Mouse (Mus musculus) yolk sac, embryonic 10.5 days (tissue): ENCODE results near the gene Chst5.

Experiments used
- DNase-seq: peaks from one replicate; pipeline ENCODE4 v3.0.0-alpha.2; 2017; ENCODE audit warnings: low spot score

Gene Chst5

DNA sequence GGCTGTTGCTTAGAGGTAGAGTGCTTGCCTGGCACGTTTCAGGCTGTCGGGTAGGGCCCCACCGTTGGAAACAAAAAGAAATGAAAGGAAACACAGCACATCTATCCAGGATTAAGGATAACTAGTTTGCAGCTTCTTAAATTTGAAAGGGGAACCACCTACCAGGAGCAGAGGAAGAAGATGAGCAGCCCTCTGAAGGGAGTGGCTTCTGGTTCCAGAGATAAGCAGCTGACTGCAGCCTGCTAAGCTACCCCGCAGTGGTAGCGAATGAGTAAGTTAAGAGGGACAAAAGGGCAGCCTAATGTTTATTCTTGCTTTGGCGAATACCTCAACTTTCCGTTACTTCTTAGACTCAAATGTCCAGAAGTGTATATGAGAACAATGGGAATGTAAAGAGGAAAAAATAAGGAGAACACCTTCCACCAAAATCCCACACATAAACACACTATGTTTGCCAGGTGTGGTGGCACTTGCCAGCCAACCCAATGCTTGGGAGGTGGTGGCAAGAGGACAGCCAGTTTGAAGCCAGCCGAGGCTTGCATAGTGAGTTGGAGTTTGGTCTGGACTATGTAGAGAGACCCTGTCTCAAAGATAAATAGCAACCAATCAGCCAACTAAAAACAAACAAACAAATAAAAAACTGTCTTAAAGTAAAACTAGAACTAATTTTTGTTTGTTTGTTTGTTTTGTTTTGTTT, 19.5 kb upstream of the Chst5 start:
- peak; percentile 43 for DNase-seq

DNA sequence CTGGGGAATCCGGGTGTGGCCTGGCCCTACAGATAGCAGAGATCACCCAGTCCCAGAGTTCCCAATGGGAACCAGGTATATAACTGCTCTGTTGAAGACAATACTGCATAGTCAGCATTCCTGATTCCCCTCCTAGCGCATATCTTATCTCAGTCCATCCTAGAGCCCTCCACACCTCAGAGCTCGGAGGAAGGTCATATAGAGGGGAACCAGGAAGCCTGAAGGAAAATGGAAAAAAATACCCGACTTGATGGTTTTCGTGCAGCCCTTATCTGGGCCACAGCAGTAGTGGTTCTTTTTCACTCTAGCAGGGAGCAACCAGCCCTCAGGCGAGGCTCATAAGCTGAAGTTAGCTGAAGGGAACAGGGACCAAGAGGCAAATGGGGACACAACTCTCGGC, 14.7 kb upstream of the Chst5 start:
- no peak for DNase-seq

DNA sequence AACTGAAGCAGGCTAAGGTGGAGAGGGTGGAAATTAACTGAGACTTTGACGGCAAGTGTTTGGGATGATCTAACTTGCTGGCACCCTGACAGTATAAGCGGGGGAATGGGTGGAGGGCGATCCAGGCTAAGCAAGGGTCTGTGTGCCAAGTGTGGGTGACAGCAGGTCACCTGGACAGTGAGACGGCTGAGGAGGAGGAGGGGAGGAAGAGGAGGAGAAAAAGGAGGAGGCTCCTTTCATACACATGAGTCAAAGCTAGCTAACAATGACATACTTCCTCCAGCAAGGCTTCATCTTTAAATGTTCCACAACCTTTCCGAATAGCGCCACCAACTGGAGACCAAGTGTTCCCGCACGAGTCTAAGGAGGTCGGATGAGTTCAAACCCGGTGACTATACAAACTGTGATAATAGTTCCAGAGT, 13.1 kb upstream of the Chst5 start:
- peak; percentile 50 for DNase-seq

DNA sequence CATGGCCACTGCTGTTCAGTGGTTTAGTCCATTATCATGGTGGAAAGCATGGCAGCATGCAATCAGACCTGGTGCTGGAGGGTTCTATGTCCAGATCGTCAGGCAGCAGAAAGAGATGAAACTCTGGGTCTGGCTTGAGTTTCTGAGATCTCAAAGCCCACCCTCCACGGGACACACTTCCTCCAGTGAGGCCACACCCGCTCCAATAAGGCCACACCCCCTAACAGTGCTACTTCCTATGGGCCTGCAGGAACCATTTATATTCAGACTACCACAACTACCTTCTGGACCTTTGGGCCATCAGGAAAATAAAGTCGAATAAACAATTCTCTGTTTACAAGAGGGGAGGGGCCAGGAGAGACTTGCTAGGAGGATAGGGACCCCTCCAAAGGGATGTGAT, 10.7 kb upstream of the Chst5 start:
- DNase-seq, result no peak

DNA sequence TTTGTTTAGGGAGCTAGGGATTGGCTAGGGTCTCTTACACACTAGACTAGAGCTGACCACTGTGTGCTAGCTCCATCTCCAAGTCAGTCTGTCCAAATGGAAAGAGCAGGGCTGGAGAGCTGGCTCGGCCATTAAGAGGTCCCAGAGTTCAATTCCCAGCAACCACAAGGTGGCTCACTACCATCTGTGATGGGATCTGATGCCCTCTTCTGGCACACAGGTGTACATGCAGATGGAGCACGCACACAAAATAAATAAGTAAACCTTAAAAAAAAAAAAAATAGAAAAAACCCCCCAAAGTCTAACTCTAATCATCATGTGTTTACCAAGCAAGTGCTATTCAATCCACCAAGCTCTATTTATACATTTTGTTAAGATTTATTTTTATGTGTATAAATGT, 9.4 kb upstream of the Chst5 start:
- DNase-seq, result no peak

DNA sequence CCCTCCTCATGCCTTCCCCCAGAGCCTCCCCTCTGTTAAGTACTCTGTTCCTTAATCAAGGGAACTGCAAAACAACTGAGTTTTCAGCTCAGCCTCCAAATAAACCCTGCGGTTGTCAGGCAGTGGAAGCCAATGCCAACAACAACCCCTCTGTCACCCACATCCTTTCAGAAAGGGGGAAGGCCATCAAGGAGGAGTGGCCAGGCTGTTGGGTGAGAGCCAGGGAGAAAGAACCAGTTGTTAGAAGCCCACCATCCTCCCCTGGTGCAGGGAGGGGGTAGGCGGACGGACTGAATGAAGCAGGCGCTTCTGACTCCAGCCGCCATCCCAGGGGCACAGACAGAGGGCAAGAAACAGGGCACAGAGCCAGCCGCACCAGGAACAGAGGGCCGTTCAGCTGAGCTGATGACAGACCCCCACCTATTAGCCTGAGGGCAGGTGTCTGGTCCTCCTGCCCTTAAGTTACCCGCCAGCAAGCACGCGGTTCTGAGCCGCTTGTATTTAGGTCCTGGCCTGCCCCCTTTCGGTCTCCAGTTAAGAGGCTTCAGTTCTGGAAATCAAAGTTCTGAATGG, 2.7 kb upstream of the Chst5 start:
- DNase-seq, result no peak

DNA sequence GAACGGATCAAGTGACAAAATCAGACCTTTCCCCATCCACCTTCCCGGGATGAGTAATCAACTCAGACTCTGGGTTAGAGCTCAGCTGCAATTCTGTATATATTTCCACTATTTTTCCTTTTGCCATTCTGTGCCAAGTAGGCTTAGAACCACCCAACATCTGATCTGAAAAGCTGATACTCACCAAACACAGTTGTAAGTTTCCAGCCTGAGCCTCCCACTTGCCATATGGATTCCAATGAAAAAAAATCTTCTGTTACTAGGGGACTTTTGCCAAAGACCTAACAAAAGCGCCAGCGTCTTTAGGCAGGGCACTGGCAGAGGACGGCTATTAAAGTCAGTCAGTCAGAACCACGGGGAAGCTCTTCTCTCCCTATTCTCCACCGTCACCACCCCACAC, 1.3 kb upstream of the Chst5 start:
- no peak for DNase-seq

DNA sequence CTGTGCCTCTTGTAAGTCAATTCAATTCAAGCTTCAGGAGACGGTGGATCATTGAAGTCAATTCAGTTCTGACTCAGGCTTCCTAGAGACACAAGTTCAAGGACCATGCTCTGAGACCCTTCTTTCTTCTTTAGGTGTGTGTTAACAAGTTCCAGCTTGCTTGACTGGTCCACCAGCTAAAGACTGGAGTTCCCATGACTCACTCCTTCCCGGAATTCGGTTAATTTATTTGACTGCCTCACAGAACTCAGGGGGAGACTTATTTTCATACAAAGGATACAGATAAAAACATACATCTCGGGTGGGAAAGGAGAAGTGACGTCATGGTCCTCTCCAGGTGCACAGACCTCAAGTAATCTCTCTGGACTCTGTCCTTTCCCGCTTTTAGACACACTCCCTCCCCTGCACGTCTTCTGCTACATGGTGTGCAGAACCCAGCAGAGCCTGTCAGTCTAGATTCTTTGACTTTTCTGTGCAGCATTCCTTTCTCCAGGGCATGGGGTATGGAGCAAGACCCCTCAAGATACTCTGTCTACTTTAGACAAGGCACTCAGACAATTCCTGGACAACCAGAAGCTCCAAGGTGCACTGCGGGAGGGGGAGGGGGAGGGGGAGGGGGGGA, 4.6 kb downstream of the Chst5 start:
- DNase-seq, result peak; percentile 58

DNA sequence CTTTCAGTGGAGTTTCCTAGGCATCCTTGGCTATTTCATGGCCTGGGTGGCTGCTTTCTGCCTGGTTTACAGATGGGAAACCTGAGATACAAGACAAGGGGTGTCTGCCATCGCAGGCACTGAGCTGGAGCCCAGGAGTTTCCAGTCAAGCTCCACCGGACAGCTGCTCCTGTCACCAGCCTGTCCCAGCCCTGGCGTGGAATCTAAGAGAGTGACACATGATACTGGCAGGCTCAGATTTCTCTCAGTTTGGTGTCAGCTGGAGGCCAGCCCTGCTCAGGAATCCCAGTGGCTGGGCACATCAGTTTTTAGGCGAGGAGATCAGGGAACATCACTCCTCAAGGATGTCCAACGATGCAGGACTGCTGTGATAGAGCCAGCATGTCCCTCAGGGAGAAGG, 8.2 kb downstream of the Chst5 start:
- DNase-seq, result no peak

DNA sequence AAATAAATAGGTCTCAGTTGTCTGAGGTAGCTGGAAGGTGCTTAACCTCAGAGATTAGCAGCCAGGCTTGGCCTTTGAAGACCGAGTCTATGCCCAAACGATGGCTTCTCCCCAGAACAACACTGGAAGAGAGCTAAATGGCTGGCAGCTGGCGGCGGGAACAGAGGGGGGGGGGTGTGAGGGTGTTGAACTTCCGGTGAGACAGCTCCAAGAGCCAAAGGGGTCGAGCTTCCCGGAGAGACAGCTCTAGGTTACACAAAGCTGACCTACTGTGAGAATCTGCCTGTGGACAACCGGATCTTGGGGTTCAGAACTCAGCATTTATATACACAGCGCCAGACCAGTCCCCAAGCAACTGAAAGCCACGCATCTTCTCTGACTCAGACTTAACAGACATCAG, 11.7 kb downstream of the Chst5 start:
- no peak for DNase-seq

DNA sequence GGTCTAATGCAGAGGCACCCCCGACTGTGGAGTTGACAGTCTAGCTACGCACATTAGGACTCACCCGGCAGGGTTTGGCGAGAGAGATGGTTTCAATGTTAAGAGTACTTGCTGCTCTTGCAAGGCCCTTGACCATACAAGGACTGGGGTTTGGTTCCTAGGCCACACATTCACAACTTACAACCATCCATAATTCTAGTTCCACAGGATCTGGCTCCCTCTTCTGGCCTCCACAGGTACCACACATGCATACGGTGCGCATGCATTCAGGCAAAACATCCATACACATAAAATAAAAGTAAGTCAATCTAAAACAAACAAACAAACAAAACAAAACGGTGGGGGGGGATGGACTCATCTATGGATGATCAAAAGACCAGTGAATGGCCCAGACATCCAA, 15.3 kb downstream of the Chst5 start:
- DNase-seq, result no peak

DNA sequence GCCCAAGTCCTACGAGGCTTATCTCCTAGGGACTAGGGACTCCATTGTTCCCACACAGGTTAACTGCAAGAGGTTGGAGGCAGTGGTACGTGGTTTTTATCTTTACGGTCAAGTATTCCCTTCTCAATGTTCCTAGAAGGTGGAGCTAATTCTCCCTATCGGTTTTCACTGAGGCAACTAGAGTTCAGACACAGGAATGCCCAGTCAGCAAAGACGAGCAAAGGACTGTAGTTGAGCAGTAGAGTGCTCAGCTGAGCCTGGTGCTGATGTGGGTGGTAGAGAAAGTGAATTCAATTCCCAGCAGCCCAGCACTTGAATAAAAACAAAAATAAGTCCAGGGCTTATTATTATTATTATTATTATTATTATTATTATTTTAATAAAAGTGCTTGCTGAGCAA, 17.6 kb downstream of the Chst5 start:
- no peak for DNase-seq

DNA sequence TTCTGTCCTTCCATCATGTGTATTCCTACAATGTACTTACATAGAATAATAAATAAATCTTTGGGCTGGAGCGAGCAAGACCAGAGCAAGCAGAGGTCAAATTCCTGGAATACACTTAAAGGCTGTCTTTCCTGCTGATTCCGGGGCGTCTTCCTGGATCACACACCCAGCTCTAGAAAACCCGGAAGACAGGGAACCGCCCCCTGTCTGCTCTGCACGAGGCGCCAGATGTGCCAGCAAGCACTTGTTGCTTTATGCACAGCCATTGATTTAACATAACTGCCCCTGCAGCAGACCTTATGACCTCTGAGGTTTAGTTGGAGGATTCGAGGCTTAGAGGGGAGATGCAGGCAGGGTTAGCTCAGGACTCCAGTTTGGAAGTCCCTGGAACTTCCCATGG, 18.3 kb downstream of the Chst5 start:
- DNase-seq, result peak; percentile 70

DNA sequence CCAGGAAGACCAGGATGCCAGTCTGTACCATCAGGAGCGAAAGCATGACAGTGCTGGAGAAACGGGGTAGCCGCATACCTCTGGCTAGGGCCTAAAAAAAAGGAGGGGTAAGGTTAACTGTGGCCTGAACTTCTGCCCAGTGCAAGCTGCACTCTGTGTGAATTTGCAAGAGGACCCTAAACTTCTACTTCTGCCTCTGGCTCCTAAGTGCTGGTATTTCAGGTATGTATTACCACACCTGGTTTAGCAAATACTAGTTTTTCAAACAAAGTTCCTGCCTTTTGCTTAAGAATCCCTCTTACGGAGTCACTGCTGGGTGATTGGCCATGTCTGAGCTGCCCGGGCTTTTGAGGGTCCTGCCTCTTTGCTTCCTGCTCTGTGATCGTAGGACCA, 19.3 kb downstream of the Chst5 start:
- no peak for DNase-seq

DNA sequence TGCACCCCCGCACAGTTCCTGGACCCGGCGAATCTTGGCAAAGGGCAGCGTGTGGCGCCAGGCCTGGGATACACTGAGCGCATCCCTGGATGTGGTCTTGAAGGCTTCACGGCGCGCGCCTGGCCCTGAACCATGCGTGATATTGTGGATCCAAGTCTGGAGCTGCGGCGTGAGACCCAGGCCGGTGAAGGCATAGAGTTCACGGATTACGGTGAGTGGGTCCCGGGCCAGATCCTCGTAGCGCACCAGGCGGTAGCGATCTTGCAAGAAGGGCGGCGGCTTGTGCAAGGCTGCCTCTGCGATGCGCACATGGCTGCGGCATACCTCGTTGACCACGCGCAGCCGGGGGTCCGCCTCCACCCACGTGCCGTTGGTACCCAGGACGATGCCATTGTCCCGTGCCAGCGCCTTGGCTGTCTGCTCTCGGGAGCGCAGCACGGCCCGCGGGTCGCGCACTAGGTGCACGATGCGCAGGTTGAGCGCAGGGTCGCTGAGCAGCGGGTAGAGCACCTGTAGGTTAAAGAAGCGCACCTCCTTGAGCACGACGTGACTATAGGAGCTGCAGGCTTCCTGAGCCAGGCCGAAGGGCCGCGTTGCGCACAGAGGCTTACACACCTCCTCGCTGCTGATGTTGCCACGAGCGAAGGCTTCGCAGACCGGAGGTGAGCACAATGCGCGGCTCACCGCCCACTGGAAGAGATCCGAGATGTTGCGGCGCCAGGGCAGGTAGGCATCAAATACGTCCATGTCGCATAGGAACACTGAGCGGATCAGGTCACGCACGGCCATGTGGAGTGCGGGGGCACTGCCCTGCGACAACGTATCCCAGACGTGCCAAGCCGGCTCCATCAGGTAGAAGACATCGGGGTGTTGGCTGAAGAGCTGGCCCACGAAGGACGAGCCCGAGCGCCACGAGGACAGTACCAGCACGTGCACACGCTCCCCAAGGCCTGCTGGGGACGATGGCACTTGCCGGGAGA, 20.0 kb downstream of the Chst5 start:
- DNase-seq, result no peak

DNA sequence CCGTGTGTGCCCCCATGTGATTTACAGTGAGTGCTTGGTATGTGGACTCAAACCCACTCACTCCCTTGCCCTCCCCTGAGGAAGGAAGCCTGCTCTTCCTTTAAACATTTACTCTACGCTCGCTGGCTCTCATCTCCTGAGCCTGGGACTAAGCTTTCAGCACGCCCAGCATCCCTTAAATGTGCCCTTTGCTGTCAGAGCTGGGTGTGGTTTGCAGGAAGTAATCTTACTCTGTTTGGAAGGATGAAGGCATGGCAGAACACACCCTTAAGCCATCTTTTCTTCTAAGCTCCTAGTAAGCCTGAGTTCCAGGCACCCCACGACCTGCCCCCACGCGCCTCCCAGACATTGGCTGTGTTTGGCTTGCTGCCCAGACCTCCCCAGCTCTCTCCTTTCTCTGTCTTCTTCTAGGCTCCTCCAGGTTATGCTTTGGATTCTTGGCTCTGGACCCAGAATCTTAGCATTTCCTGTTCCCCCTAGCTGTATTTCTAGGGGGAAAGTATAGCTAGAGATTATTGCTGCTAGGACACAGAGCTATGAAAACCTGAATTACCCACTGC, 22.1 kb downstream of the Chst5 start:
- DNase-seq, result no peak

DNA sequence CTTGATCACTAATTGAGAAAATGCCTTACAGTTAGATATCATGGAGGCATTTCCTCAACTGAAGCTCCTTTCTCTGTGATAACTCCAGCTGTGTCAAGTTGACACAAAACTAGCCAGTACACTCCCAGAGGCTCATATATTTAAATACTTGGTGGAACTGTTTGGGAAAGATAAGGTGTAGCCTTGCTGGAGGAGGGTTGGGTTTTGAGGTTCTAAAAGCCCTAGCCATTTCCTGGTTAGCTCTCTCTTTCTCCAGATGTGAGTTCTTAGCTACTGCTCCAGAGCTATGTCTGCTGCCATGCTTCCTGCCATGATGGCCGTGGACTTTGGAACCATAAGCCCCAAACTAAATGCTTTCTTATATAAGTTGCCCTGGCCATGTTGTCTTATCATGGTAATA, 22.8 kb downstream of the Chst5 start:
- no peak for DNase-seq

DNA sequence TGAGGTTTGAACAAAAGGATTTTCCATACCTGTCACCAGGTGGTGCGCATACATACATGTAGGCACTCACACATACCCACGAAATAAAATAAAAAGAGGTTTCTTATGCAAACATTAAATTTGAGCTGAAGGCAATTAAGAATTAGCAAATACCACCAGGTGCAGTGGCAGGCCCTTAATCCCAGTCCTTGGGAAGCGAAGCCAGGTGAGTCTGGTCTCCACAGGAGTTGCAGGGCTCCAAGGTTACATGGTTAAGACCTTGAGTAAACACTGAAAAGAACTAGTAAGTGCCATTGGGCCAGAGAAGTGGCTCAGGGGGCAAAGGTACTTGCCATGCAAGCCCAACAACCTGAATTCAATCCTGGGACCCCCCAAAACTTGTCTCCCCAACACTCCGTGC, 26.6 kb downstream of the Chst5 start:
- DNase-seq, result no peak

DNA sequence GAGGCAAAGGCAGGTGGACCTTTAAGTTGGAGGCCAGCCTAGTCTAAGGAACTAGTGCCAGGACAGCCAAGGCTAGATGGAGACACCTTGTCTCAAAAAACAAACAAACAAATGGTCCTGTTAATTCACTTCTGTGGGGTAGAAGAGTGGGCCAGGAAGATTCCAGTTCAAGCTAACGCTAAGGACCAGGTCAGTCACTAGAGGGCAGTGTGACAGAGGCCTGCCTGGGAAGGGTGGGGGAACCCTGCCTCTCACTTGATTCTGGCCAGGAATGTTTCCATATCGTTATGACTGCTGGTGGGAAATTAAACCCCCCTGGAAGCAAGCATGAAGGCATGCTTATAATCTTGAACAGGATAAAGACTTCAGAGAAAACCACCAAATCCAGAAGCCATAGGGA, 28.7 kb downstream of the Chst5 start:
- DNase-seq, result no peak

DNA sequence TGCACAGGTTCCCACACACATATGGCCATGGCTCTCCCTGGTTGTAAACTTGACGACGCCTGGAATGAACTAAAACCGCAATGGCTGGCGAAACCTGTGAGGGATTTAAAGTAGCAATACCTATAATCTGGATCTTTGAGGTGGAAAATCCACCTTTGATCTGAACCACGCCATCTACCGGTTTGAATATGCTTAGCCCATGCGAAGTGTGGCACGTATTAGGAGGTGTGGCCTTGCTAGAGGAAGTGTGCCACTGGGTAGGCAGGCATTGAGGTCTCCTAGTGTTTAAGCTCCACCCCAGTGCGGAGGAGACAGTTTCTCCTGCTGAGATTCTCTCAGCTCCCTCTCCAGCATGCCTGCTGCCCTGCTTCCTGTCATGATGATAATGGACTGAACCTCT, 32.5 kb downstream of the Chst5 start:
- DNase-seq, result no peak

DNA sequence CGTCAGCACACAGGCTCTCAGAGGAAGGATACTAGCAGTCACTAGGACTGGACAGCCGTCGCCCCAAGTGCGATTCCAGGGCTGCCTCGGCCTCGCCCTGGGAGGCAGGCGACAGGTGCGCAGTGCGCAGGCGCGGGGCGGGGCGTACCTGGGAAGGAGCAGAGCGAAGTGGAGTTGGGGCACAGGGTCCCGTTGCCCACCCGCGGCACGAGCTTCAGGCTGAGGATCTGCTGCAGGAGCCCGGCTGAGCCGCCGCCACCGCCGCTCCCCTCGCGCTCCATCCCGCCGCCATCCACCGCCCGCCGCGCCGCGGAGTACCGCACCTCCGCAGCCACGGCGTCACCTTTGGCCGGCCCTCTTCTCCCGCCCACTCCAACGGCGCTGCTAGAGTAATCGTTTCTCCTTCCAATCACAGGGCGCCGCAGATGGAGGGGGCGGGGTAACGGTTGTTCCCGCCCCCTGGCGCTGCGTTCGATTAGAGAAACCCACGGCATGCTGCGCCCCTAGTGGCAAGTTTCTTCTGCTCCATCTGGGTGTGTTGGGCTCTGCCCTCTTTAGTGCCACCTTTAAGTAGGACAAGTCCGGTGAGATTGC, 33.8 kb downstream of the Chst5 start, which contains the start of gene Tmem170:
Gene Tmem170, minus strand, starts transcription at position 396 of the 594 bp plus-strand sequence.
- DNase-seq, result peak; percentile 97

DNA sequence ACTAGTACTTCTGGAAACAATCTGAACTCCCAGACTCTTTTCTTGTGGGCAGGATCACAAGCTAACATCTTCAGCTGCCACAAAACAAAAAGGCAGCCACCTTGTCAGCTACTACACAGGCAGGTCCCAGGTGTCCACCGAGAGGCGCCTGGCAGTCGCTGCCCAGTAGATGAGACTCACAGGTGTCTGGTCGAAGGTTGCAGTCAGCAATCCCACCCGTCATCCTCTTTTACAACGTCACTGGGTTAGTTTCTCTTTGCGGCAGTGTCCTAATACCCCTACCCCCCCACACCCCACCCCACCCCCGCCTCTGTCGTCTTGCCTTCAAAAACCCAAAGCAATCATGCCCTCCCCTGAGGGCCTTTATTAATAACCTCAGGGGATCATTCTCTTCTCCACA, 34.5 kb downstream of the Chst5 start:
- peak; percentile 35 for DNase-seq
